Mouse (Mus musculus): Measurements from ENCODE around the gene Tenm4.
A peak's percentile ranks its signal among the peaks of the same experiment; 100 is the strongest.

Gene Tenm4

GRCm38 (mm10) chr7:96484006-96484581 lies 313.0 kb downstream of the Tenm4 start:
- peak; percentile 37 for DNase-seq

DNA sequence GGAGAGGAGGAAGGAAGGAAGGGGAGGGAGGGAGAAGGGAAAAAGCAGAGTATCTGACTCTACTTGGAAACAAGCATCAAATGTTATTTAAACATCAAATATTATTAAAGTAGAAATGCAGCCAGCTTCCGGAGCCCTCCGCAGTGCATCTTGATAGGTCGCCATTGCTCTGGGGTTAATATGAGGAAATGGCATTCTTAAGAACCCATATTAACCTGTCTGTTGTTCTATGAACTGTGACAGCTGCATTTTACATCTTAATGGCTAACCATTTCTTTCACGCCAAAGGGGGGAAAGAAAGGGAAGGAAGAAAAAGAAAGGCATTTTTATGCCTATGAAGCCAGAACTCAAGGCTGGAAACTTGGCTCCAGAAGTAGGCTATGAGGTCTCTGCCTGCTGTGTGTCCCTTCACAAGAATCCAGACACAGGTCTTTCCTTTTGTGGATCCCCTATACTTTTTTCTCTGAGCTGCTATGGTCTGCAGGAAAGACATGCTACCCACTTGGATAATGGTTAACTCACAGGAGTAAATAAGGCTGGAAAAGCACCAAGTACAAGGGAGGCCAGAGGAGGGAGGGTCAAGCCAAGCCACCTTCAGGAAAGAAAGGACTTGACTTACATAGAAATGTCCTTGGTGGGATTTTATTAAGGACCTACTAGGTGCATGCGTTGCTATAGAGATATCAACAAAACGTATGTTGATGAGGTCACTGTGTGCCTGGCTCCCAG lies 318.5 kb downstream of the Tenm4 start:
- peak; percentile 34 for DNase-seq

GRCm38 (mm10) chr7:96491896-96492295 lies 320.9 kb downstream of the Tenm4 start:
- peak; percentile 65 for DNase-seq

GRCm38 (mm10) chr7:96492696-96493095 lies 321.6 kb downstream of the Tenm4 start:
- no peak for DNase-seq

- no peak for DNase-seq
These were observed 323.0 kb downstream of the Tenm4 start for GRCm38 (mm10) chr7:96494057-96494456.

DNA sequence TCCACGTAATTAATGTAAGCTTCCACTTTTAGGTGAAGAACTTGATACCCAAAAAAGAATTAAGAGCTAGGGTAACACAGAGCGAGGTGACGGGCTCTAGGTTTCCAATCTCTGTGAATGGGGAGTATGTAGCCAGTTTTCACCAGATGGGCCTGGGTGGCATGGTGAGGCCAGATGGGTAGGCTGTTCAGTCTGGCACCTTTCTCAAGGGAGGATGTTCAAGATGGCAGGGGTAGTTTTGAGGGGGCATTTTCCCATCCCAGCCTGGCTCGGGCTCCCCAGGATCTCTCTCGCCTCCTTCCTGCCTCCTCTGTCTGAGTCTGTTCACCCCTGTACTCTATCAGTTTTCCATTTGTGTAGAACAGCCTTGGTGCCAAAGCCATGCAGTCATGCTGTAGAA lies 329.1 kb downstream of the Tenm4 start:
- no peak for DNase-seq

DNA sequence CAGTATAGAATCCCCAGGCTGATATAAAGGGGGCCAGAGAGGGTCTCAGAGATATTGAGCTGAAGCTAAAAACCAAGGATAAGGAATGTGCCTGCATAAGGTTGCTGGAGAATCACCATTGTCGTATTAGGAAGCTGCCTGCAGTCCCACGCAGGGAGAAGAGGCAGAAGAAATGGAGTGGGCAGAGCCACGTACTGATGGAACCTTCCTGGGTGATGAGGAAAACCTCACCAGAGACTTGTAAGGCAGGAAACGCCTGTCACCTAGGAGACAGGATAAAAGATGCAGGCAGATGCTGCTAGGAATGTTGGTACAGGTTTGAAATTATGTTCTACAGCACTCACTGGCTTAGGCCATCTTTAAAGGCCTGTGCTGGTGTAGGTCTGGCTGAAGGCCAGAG lies 329.8 kb downstream of the Tenm4 start:
- no peak for DNase-seq

DNA sequence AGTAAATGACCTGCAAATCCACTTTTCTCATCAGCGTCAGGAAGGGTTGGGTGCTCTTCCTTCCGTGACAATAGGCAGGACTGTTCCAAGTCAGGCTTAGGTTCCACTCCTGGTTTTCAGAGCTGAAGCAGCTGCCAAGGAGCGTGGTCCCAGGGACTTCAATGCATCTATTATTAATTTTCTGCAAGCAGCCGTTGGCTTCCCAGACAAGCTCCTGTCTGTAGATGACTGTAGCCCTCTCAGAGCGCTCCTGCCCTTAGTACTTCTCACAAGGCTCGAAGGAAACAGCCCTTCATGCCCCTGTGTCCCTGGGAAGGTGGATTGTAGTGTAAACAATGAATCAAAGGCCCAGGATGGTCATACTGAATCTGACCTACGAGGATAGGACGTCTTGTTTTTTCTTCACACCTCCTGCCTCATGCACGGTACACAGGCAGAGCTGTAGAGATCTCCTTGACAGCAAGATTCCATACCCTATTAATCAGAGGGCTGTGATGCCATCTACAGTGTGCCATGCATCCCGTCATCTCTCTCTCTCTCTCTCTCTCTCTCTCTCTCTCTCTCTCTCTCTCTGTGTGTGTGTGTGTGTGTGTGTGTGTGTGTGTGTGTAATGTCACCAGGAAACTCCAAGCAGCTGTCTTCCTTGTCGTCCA lies 331.4 kb downstream of the Tenm4 start:
- DNase-seq = no peak

- peak; percentile 39 for DNase-seq
These were observed 334.5 kb downstream of the Tenm4 start for GRCm38 (mm10) chr7:96505538-96505937.

DNA sequence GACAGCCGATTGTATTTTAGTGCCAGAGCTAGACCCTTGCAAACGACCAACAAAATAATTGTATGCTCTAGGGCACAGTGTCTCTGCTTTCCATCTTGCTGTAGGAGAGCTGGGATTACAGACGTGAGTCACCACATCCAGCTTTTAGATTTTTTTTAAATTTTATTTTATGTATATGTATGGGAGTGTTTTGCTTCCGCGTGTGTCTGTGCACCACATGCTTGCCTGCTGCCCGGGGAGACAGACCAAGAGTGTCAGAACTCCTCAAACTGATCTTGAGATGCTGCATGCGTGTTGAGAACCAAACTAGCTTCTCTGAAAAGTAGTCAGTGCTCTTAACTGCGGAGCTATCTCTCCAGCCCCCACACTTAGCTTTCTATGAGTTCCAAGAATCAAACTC lies 336.0 kb downstream of the Tenm4 start:
- no peak for DNase-seq

- DNase-seq = no peak
These were observed 339.4 kb downstream of the Tenm4 start for GRCm38 (mm10) chr7:96510396-96510795.

DNA sequence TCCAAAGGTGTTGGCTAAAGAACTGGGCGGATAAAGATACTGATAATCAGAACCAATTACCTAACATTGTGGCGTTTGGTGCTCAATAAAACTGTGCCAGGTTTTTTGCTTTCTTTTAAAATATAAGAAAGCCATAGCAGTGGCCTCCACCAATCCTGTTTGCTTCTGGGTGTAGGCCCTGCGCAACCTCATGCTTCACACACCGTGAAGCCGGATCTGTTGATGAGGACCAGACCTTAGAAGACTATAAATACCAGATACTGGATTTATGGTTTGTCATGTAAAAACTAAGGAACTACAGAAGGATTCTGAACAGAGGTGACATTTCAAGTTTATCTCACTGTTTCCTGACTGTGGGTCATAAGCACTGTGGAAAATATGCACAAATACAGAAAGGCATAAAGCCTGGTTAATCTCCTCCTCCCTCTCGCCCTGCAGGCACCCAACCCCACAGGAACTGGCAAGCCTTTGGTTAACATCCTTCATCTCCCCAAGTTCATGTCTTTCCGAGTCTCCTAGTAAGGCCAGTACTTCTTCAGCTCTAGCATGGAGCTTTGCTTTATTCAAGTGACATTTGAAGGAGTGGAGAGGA lies 340.1 kb downstream of the Tenm4 start:
- DNase-seq = no peak

DNA sequence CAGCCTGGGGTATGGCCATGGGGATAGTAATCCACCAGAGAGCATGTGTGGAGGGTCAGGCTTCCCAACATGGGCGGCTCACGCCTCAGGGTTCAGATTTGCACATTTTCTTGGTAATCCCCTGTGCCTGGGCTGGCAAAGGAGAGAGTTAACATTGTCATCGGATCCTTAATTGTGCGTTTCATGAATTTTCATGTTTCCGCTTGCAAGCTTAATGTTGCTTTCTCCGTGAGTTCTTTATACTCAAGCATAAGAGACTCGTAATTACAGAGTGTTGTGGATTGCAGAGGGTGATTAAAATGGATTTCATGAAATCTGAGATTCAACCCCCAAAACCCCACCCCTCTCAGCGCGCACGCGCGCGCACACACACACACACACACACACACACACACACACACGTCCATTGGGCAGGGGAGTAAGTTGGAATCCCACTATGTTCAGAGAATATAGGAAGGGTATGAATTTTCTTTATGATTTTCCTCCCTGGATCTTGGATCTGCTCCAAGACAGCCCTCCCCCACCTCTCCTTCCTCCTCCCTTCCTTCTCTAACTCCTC lies 341.0 kb downstream of the Tenm4 start:
- DNase-seq = peak; percentile 49

GRCm38 (mm10) chr7:96519216-96519615 lies 348.2 kb downstream of the Tenm4 start:
- DNase-seq = peak; percentile 27

- DNase-seq = no peak
These were observed 350.9 kb downstream of the Tenm4 start for GRCm38 (mm10) chr7:96521956-96522355.

DNA sequence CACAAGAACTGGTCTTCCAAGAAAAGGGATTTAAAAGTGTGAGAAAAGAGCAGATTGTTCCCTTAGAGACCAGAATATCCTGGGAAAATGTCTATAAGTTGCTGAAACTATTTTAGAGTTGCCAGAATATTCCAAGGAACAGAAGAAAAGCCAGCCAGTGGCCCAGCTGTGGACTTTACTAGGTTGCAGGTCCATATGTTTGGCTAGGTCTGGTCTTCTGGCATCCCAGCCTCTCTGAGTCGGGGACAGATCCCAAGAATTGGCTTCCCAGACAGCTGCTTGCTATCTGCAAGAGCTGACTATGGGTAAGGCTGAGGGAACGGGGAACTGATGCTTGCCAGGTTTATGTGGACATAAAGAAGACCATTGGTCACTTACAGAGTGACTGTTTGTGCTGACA lies 352.6 kb downstream of the Tenm4 start:
- DNase-seq = peak; percentile 34

DNA sequence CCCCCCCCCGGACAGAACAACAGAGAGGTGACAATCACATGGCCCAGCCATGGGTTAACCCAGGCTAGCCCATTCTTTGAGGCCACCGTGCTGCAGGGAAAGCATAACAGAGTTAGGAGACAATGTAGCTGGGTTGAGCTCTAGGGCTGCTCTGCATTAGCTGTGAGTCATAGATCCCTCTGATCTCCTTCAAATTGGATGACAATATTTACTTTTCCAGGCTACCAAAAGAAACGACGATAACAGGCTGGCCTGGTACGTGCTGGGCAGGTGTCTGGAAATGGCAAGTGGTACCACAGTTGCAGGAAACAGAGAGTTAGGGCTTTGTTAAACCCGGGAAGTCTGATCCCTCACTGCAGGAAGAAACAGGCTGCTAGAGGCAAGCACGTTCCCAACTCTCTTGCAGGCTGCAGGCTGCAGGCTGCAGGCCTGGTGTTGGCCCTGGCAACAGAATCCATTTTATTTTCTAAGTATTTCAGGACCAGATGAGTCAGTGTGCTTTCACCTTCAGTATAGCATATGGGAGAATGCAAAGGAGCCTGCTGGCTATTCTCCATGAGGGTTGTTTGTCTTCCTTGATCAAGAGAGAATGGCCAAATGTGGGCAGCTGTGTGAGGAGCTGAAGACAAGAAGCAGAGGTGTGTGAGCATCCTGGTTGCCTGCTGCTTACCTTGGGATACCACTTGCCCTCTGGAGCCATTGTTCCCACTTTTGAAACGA lies 353.6 kb downstream of the Tenm4 start:
- no peak for DNase-seq

GRCm38 (mm10) chr7:96525344-96525743 lies 354.3 kb downstream of the Tenm4 start:
- DNase-seq = peak; percentile 64

- no peak for DNase-seq
These were observed 359.8 kb downstream of the Tenm4 start for GRCm38 (mm10) chr7:96530571-96531426.

- no peak for DNase-seq
These were observed 361.1 kb downstream of the Tenm4 start for GRCm38 (mm10) chr7:96531954-96532737.

- no peak for DNase-seq
These were observed 361.9 kb downstream of the Tenm4 start for GRCm38 (mm10) chr7:96532804-96533400.

Measured in kidney, postnatal 10 days (tissue).